Mouse (Mus musculus) fibroblast of lung, adult 2 months (primary cell): ENCODE results near the gene Vmn1r138.
"Not testable (repeated sequence)": the region's sequence is repeated elsewhere in the genome, so short reads cannot be mapped to it uniquely, and the experiment has no call there.

Source experiments
- DNase-seq: peaks from one replicate; pipeline ENCODE4 v3.0.0-alpha.2; 2011; ENCODE audit warnings: low read depth

Gene Vmn1r138

GRCm38 (mm10) chr7:22028797-22029196 is at the start of gene Vmn1r138:
Gene Vmn1r138, minus strand, starts transcription at chr7:22028897.
- DNase-seq: not testable (repeated sequence)

DNA sequence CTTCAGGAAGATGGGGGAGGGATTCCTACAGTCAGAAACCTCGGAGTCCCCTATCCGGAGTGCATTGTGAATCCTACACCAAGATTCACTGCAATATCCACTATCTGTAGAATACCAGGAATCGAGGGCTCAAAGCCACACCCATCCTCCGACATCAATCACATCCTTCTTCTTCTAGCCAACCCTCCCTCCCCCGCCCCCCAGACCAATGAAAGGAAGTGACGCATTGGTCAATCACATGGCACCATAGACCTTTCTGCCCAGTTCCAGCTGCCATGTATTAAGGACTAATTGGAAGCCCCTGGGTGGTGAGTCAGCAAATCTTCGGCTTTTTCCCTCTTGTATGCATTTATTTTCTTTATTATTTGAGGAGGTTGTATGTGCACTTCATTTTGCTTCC is 40.1 kb upstream of the Vmn1r138 start, which contains the start of gene Vmn1r139:
Gene Vmn1r139, plus strand, starts transcription at position 301 of the 400 bp plus-strand sequence.
- DNase-seq: not testable (repeated sequence)

DNA sequence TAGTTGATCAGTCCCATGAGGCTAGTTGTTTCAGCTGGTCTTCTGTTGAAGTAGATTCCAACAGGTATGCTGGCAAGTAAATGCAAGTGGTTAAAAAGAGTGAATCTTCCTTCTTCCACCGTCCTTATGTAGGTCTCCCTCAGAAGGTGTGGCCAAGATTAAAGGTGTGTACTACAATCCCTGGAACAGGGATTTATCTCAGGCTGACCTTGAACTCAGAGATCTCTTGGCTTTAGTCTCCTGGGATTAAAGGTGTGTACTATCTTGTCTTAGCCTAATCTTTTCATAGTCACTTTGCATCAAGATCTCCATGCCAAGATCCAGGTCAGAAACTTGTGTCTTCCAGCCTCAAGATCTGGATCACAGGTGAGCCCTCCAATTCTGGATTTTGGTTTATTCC is 27.5 kb upstream of the Vmn1r138 start, which contains the start of gene Gm6176:
Gene Gm6176, minus strand, starts transcription at position 101 of the 400 bp plus-strand sequence.
- not testable (repeated sequence) for DNase-seq

DNA sequence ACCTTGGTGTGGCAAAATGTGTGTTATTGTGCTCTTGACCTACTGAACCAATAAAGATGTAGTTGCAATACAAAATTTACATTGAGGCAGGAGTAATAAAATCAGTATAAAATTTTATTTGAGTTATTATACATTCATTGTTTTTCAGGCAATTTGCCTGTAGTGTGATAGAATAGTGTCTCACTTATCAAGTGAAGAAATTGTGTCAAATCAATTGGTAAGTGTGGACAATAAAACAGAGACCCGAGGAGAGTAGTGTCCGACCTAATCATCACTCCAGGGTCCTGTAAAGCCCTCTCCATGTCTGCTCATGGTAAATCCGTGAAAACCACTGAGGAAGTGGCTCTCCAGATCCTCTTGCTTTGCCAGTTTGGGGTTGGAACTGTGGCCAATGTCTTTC is 34.4 kb downstream of the Vmn1r138 start, which contains the start of gene Vmn1r137:
Gene Vmn1r137, plus strand, starts transcription at position 301 of the 400 bp plus-strand sequence.
- not testable (repeated sequence) for DNase-seq
